Mouse (Mus musculus) splenic B cell, adult 2 months (primary cell): Measurements from ENCODE around the gene Ube4a.

Experiments used
- DNase-seq: peaks from one replicate; pipeline ENCODE4 v3.0.0-alpha.2; 2011; ENCODE audit warnings: low read depth, low spot score
- H3K27me3 ChIP-seq: 2 replicates; pipeline ENCODE4 v1.6.1; 2012; ENCODE audit warnings: mild to moderate bottlenecking, low read length, moderate library complexity, mixed read lengths; ENCODE audit not compliant: control insufficient read depth, poor library complexity, insufficient read depth, severe bottlenecking
- H3K36me3 ChIP-seq: 2 replicates; pipeline ENCODE4 v1.6.1; 2012; ENCODE audit warnings: mild to moderate bottlenecking, low read length, moderate library complexity, mixed read lengths; ENCODE audit not compliant: control insufficient read depth, poor library complexity, insufficient read depth, severe bottlenecking

Gene Ube4a

DNA sequence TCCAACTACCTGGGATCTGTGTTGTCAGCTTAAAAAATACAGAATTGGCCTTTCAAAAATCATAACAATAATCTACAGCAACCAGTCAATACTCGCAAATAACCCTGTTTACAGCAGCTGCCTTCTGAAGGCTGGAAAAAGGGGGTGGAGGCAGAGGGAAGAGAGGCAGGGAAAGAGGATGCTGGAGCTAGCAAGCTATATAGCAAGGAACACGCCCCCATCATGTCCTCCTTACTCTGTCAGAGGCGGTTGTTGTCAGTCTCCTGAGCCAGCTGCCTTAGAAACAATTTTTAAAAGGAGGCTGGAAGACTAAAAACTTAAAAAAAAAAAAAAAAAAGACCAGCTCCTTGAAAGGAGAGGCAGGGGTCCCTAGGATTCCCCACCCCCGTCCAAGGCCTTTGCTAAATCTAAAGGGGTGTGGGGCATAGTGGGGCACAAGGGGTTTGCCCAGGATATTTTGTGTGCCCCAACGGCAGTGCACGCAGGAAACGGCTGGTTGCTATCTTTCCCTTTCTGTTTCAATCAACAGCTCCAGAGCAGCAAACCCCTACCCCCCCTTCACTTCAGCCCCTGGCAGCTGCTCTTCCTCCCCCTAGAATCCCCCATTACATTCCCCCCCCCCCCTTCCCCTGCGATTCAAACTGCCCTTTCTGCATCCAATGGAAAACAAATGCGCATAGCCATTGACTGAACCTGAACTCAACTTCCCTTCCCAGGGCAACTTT, 86.5 kb downstream of the Ube4a start:
- Histone ChIP-seq H3K36me3 (no peaks in the 10 kb centered on the region; the same call in 1 of the 2 replicates), H3K27me3 (no peaks in the 10 kb centered on the region)
- peak; percentile 55 for DNase-seq

DNA sequence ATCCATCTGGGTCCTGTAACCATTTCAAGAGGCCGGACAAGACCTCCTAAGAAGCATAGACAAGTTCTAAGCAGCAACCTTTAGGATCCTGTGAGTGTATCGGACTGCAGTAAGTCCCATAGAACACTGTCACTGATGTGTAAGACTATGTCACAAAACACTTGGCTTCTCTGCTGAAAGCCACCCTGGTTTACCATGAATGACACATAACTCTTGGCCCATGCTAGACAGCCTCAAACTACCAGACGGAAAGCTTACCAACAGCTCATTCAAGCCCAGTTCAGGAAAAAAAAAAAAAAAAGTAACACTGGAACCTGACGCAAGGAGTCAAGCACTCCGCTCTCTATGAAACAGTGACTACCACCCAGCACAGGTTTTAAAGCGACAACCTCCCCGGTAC, 87.7 kb downstream of the Ube4a start:
- no peaks in the 10 kb centered on the region; the same call in 1 of the 2 replicates for H3K36me3 ChIP-seq
- H3K27me3 ChIP-seq = no peaks in the 10 kb centered on the region
- no peak for DNase-seq

DNA sequence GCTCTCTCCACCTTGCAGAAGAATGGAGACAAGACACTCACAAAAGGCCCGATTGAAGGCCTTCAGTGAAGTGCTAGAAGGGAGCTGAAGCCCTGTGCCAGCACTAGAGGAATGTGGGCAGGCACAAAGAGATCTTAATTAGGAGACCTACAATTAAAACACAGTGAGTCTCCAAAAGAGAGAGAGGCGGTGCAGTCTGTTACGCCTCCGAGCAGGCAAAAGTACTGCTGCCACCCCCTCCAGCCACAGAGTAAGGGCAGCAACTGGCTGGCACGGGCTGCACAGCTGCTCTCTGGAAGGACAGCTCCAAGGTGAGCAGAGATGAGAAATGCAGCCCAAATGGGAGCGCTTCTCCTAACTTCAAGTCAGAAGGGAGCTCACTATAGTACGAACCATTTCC, 89.9 kb downstream of the Ube4a start:
- DNase-seq = no peak
- Histone ChIP-seq H3K36me3 (no peaks in the 10 kb centered on the region; the same call in 1 of the 2 replicates), H3K27me3 (no peaks in the 10 kb centered on the region)

DNA sequence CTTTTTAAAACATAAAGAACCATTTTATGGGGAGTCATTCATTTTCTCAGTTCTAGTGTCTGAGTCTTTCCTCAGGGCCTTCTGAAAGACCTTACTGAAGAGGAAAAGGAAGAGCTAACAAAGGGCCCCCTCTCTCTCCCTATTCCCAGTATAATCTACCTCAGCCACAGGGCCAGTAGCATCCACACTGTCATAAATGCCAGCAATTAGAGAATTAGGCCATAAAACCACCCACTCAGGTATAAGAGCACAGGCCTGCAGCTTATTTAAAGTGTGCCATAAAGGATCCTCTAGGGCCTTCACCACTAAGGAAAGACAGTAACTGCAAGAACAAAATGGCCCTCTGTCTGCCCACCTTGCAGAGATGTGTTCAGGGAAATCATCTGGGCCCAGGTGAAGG, 91.2 kb downstream of the Ube4a start:
- no peaks in the 10 kb centered on the region; the same call in 1 of the 2 replicates for H3K36me3 ChIP-seq
- H3K27me3 ChIP-seq = no peaks in the 10 kb centered on the region
- DNase-seq = no peak

DNA sequence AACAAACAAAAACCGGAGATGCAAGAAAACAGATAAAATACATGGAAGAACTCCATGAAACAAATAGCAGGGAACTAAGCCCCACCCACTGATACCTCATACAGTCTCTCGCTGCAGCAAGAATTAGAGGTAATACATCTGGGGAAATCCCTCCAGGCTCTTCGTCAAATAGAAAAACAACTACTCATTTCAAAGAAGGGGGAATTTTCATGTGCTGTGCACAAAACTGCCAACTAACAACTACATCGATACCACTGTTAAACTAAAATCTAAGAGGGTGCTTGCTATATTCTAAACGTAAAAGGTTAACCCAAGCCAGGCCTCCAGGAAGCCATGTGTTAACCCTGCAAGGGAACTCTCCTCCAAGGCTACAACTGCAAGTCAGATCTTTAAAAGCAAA, 91.7 kb downstream of the Ube4a start:
- H3K27me3 ChIP-seq = no peaks in the 10 kb centered on the region
- DNase-seq = peak; percentile 26
- no peaks in the 10 kb centered on the region; the same call in 1 of the 2 replicates for H3K36me3 ChIP-seq
